Mouse (Mus musculus) lung, embryonic 14.5 days (tissue): ENCODE data around the gene Mthfsl. TPM values are rescaled to one million over a fixed set of nuclear protein-coding genes. Genes with fewer than 3 reads are reported as not detected.
"Not testable (repeated sequence)": the region's sequence is repeated elsewhere in the genome, so short reads cannot be mapped to it uniquely, and the experiment has no call there.

Experiments
- ATAC-seq: fragments of 200-750 bp; cut with Nextera tagmentation; 2 replicates; pipeline ENCODE4 v1.8.0; 2017; ENCODE audit warnings: mild to moderate bottlenecking, moderate TSS enrichment, moderate library complexity; ENCODE audit not compliant: insufficient read depth
- DNase-seq: peaks from one replicate; pipeline ENCODE4 v3.0.0-alpha.2; 2015
- H3K27ac ChIP-seq: fragments of 300-500 bp; sonication (generic); 2 replicates; pipeline ENCODE4 v1.5.1; 2014; ENCODE audit warnings: low read depth, mild to moderate bottlenecking, moderate library complexity
- H3K27me3 ChIP-seq: fragments of 300-500 bp; sonication (generic); 2 replicates; pipeline ENCODE4 v1.6.1; 2014; ENCODE audit warnings: low read length, control low read depth; ENCODE audit not compliant: insufficient read depth
- H3K36me3 ChIP-seq: fragments of 300-500 bp; sonication (generic); 2 replicates; pipeline ENCODE4 v1.6.1; 2014; ENCODE audit warnings: control low read depth; ENCODE audit not compliant: insufficient read depth
- H3K4me1 ChIP-seq: fragments of 300-500 bp; sonication (generic); 2 replicates; pipeline ENCODE4 v1.6.1; 2014; ENCODE audit warnings: antibody characterized with exemption, control low read depth; ENCODE audit not compliant: insufficient read depth
- H3K4me2 ChIP-seq: fragments of 300-500 bp; sonication (generic); 2 replicates; pipeline ENCODE4 v1.6.1; 2014; ENCODE audit warnings: mild to moderate bottlenecking
- H3K4me3 ChIP-seq: fragments of 300-500 bp; sonication (generic); 2 replicates; pipeline ENCODE4 v1.5.1; 2014; ENCODE audit warnings: low read depth, low read length
- H3K9ac ChIP-seq: fragments of 300-500 bp; sonication (generic); 2 replicates; pipeline ENCODE4 v1.6.1; 2014
- H3K9me3 ChIP-seq: fragments of 300-500 bp; sonication (generic); 2 replicates; pipeline ENCODE4 v1.6.1; 2016; ENCODE audit warnings: low read depth, low read length, control low read depth
- CTCF ChIP-seq: IDR thresholded peaks from 2 replicates; pipeline ENCODE4 v1.5.1; 2016; ENCODE audit warnings: antibody characterized with exemption, low read depth
- WGBS: fragments of 180-500 bp; shearing (Covaris S2); extraction: QIAGEN DNeasy Blood & Tissue Kit; methylation state at CpG from one replicate; pipeline ENCODE4 v1.1.7; 2014; 5-methylcytosine and 5-hydroxymethylcytosine counted together
- polyA plus RNA-seq: library from polyadenylated mRNA; unstranded; fragments of >200 nt; fragmentation: Nextera tagmentation; extraction: Ambion mirVana; gene quantifications from 2 replicates; pipeline ENCODE4 v1.2.1, GENCODE M21; 2014

Gene Mthfsl
- polyA plus RNA-seq, 1 experiment from 2014 or later, result 31.6 TPM

- Histone ChIP-seq H3K4me1 (no peaks in the 10 kb centered on the region), H3K9ac (no peak overlapping the region)
These were observed 10.8 kb downstream of the Mthfsl start for GRCm38 (mm10) chr9:88709304-88709703.

GRCm38 (mm10) chr9:88706700-88707099 lies 13.4 kb downstream of the Mthfsl start:
- no peak for TF ChIP-seq CTCF
- no peak for DNase-seq

More at GRCm38 (mm10) chr9:88709304-88709703, 10.8 kb downstream of the Mthfsl start:
- TF ChIP-seq CTCF, result no peak
- Histone ChIP-seq H3K36me3 (no peaks in the 10 kb centered on the region), H3K27me3 (no peaks in the 10 kb centered on the region), H3K4me3 (no peak overlapping the region), H3K27ac (no peak overlapping the region), H3K4me2 (no peak overlapping the region), H3K9me3 (no peaks in the 10 kb centered on the region)
- DNase-seq, result no peak
- no peak for ATAC-seq
- 83% methylated on average over 6 of the region's 6 CpGs for WGBS

GRCm38 (mm10) chr9:88705157-88705556 lies 14.9 kb downstream of the Mthfsl start:
- WGBS, result 78% methylated on average over 8 of the region's 8 CpGs
- DNase-seq, H3K27me3 ChIP-seq: not testable (repeated sequence)

More at GRCm38 (mm10) chr9:88706700-88707099, 13.4 kb downstream of the Mthfsl start:
- H3K36me3 ChIP-seq, result no peaks in the 10 kb centered on the region
- no peak overlapping the region for H3K9ac ChIP-seq
- H3K9me3 ChIP-seq, result no peaks in the 10 kb centered on the region
- no peak overlapping the region for H3K4me2 ChIP-seq
- H3K4me3 ChIP-seq, result no peak overlapping the region
- ATAC-seq, result no peak
- H3K27ac ChIP-seq, result no peak overlapping the region
- H3K27me3 ChIP-seq, result no peaks in the 10 kb centered on the region
- WGBS, result 57% methylated on average over 4 of the region's 4 CpGs
- no peaks in the 10 kb centered on the region for H3K4me1 ChIP-seq

GRCm38 (mm10) chr9:88698746-88699145 lies 21.4 kb downstream of the Mthfsl start:
- ATAC-seq, result peak; percentile 65; the same call in 1 of the 2 replicates
- not testable (repeated sequence) for H3K36me3 ChIP-seq, H3K9ac ChIP-seq, H3K4me2 ChIP-seq, H3K27me3 ChIP-seq, H3K4me1 ChIP-seq, H3K4me3 ChIP-seq, H3K27ac ChIP-seq, DNase-seq, H3K9me3 ChIP-seq
- WGBS, result no CpG with 5 or more reads among the region's 2 CpGs

More at GRCm38 (mm10) chr9:88705157-88705556, 14.9 kb downstream of the Mthfsl start:
- not testable (repeated sequence) for H3K9me3 ChIP-seq, H3K27ac ChIP-seq, H3K4me3 ChIP-seq, H3K36me3 ChIP-seq, H3K4me2 ChIP-seq, ATAC-seq, H3K9ac ChIP-seq, H3K4me1 ChIP-seq

- not testable (repeated sequence) for H3K36me3 ChIP-seq, H3K4me2 ChIP-seq, ATAC-seq, DNase-seq, H3K9ac ChIP-seq, H3K27me3 ChIP-seq, H3K4me3 ChIP-seq, H3K9me3 ChIP-seq, H3K27ac ChIP-seq, H3K4me1 ChIP-seq
- whole genome bisulfite sequencing, result 66% methylated on average over 2 of the region's 2 CpGs
These were observed 28.8 kb downstream of the Mthfsl start for GRCm38 (mm10) chr9:88691307-88691706.

- not testable (repeated sequence) for ATAC-seq, H3K27me3 ChIP-seq, H3K4me3 ChIP-seq, H3K4me1 ChIP-seq, H3K9ac ChIP-seq, DNase-seq, H3K4me2 ChIP-seq, H3K9me3 ChIP-seq, H3K27ac ChIP-seq, H3K36me3 ChIP-seq
- WGBS, result 73% methylated on average over 3 of the region's 3 CpGs
These were observed 30.6 kb downstream of the Mthfsl start for GRCm38 (mm10) chr9:88689451-88689850.

GRCm38 (mm10) chr9:88686719-88687118 lies 33.4 kb downstream of the Mthfsl start:
- DNase-seq, H3K4me2 ChIP-seq, H3K4me1 ChIP-seq, H3K4me3 ChIP-seq, ATAC-seq, H3K9me3 ChIP-seq, H3K27ac ChIP-seq, H3K36me3 ChIP-seq, H3K9ac ChIP-seq, H3K27me3 ChIP-seq: not testable (repeated sequence)
- WGBS, result 81% methylated on average over 1 of the region's 1 CpGs

GRCm38 (mm10) chr9:88658341-88658740 lies 61.8 kb downstream of the Mthfsl start:
- not testable (repeated sequence) for ATAC-seq, H3K27me3 ChIP-seq, H3K4me3 ChIP-seq, H3K9ac ChIP-seq, H3K4me2 ChIP-seq, H3K36me3 ChIP-seq, H3K9me3 ChIP-seq, H3K27ac ChIP-seq, H3K4me1 ChIP-seq
- peak; percentile 57 for DNase-seq

GRCm38 (mm10) chr9:88650742-88651141 lies 69.4 kb downstream of the Mthfsl start:
- not testable (repeated sequence) for H3K27me3 ChIP-seq, H3K4me3 ChIP-seq, H3K27ac ChIP-seq, DNase-seq, H3K9ac ChIP-seq, ATAC-seq, H3K4me1 ChIP-seq, H3K4me2 ChIP-seq, H3K9me3 ChIP-seq, H3K36me3 ChIP-seq
- WGBS, result 97% methylated on average over 11 of the region's 15 CpGs
